Mouse (Mus musculus) E14TG2a.4 (cell line): Measurements from ENCODE around the gene Uxs1.

Source experiments
- CTCF ChIP-seq: conservative IDR thresholded peaks from 2 replicates; pipeline ENCODE4 v1.5.1; 2014; ENCODE audit warnings: low read length
- POU5F1 ChIP-seq: IDR thresholded peaks from 2 replicates; pipeline ENCODE4 v1.6.1; 2014; ENCODE audit warnings: low read length, borderline replicate concordance

DNA sequence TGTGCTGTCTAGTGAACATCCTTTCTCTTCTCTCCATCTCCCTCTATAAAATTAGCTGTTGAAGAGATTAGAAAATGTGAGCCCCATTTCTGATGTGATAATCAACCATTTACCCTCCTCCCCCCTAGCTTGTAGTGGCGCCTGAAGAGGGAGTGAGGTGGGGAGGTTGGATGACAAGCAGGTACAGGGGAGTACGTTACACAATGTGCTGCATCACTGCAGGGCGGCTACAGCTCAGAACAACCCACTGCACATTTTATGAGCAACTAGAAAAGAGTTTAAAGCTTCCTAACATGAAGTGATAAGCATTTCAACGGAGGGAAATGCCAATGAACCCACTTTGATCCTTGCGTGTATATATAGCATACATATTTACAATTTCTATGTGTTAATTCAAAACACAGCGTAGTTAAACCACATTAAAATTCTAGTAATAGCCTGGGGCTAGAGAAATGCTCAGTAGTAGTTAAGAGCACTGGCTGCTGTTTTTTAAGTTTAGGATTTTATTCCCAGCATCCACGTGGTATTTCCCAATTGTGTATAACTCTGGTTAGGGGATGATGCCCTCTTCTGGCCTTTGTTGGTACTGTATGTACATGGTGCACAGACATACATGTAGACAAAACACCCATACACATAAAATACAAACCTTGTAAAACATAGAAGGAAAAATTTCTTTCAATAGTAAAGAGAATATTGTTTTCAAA lies 89.6 kb downstream of the Uxs1 start:
- TF ChIP-seq CTCF (peak; percentile 73), POU5F1 (no peak)
